Mouse (Mus musculus): ENCODE data around the gene Slc25a26. TPM values are rescaled to one million over a fixed set of nuclear protein-coding genes. Genes with fewer than 3 reads are reported as not detected.

Slc25a26 gene
- polyA plus RNA-seq (2015; fragmentation: Nextera tagmentation; extraction: Ambion mirVana), result 8.1 and 8.7 TPM in 2 replicates

DNA sequence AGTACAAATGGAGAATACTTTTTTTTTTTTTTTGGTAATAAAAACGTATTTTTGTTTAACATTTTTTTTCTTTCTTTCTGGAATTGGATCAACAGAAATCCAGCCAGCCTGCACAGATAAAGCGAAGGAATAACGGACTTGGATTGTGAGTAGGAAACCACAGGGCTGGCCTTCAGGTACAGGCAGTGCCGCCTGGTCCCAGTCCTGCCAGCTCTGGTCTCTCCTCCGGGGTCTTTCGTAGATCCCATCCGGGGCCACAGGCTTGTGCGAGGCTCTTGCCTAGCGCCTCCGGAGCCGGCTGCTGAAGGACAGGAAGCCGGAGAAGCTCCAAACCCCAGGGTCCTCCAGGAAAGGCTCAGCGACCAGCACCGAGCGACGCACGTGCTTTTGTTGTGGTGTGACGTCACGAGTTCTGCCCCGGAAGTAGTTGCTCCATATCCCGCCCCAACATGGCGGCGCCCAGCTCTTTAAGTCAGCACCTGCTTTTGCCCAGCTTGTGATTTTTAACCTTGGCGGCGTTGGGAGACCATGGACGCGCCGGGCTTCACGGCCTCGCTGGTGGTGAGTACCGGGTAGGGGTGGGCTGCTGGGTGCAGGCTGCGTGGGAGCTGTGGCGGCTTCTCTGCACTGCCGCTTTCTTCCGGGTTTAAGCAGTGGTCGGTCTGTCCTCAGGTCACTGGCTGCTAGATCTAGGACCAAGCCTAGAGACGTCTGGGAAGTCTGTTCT is at the start of gene Slc25a26:
Gene Slc25a26 (plus strand): TSS at position 435 of the 727 bp plus-strand sequence.
- H3K4me1 ChIP-seq, result peaks cover 8% of the 10 kb centered on the region
- under 1% methylated on average over 37 of the region's 37 CpGs for whole genome bisulfite sequencing

DNA sequence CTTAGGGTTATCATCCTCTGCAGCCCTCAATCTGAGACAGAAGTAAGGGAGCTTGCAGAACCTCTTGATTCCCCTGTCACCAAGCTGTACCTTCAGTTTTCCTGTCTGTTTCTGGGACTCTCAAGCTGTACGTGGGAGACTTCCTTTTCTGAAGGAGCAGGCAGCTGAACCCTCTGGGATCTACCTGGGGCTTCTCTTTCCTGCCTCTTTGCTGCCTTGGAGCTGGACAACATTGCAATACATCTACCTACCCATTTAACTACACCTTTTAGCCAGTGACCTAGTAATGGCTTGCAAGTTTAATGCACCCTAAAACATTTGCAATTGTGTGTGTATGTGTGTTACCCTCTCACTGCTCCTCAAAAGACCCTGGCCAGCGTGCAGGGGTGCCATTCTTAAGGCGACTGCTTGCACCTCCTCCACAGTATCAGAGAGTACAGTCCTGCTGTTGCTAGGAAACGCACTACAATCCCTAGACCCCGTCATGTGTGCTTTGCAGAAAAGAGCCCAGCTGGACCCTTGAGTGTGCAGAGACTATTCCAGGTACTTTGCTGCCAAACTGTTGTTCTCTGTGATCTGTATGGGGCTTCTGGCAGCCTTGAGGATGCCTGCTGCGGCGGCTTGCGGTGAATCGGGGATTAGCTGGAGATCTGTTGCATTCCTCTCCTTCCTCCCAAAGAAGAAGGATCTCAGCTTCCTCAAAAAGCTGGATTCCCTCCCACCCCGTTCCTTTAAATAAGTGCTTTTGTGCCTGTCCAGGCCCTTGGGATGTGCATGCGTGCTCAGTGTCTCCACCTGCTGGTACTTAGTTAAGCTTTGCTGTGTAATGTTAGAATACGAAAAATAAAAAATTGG is 35.9 kb upstream of the Slc25a26 start:
- H3K4me3 ChIP-seq, result peak overlapping the region; percentile 14
- no peak for ATAC-seq (ENCODE audit: insufficient number of reproducible peaks, insufficient read depth, low FRiP score, low TSS enrichment, low read depth)
- no peaks in the 10 kb centered on the region for H3K27me3 ChIP-seq
- no peak overlapping the region; the same call in 1 of the 2 replicates for H3K27ac ChIP-seq
- whole genome bisulfite sequencing, result 11% methylated on average over 12 of the region's 12 CpGs
- peak overlapping the region; percentile 44 for H3K4me2 ChIP-seq
- no peaks in the 10 kb centered on the region for H3K36me3 ChIP-seq
- no peaks in the 10 kb centered on the region for H3K9me3 ChIP-seq
- peaks cover 8% of the 10 kb centered on the region for H3K4me1 ChIP-seq
- peak overlapping the region; percentile 28; the same call in 1 of the 2 replicates for H3K9ac ChIP-seq

More for the DNA sequence above, at the start of gene Slc25a26:
- Histone ChIP-seq H3K9me3 (no peaks in the 10 kb centered on the region), H3K27me3 (0 out of 2 replicates have a peak, but pooled peaks cover 3% of the 10 kb centered on the region), H3K27ac (peak within 1 kb of the TSS; percentile 29; the same call in 1 of the 2 replicates), H3K4me3 (peak within 1 kb of the TSS; percentile 78), H3K9ac (peak within 1 kb of the TSS; percentile 74), H3K4me2 (peak within 1 kb of the TSS; percentile 80), H3K36me3 (no peaks in the 10 kb centered on the region)
- ATAC-seq (ENCODE audit: insufficient number of reproducible peaks, insufficient read depth, low FRiP score, low TSS enrichment, low read depth), result peak; percentile 80; the same call in 1 of the 2 replicates

DNA sequence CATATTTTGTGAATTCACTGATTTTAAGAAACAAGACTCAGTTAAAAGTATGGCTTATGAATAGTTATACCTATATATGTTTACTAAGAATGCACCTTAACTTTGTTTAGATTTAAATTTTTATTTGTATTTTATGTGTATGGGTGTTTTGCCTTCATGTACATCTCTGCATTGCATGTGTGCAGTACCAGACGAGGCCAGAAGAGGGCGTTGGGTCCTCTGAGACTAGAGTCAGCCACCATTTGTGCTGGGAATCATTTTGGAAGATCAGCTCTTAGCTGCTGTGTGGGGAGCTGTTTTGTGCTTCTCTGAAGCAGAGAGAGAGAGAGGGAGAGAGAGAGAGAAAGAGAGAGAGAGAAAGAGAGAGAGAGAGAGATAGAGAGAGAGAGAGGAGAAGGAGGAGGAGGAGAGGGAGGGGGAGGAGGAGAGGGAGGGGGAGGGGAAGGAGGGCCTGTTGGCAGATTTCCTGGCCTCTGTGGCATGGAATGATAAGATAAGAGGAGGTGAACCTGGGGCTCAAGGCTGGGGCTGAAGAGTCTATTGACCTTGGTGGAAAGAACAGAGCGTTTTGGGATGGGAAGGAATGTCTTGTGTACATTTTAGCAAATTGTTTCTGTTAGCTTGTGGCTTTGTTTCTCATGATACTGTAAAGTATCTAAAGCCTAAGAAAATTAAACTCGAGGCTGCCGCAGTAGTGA is 33.5 kb upstream of the Slc25a26 start:
- no peak for ATAC-seq (ENCODE audit: insufficient number of reproducible peaks, insufficient read depth, low FRiP score, low TSS enrichment, low read depth)

DNA sequence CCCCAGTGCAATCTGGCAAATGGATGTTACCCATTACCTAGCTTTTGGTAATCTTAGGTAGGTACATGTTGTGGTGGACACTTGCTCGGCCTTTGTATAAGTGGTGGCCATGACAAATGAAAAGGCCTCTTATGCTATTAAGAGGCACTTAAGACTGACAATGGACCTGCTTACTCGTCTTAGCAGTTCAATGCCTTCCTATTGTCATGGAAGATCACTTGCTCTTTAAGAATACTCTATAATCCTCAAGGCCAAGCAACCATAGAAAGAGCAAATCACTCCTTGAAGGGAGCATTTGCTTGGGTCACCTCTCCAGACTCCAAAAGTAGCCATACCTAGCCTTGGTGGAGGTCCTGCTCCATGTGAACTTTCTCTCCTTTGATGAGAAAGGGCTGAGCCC is 7.4 kb upstream of the Slc25a26 start:
- no peaks in the 10 kb centered on the region for H3K36me3 ChIP-seq
- no peak for ATAC-seq (ENCODE audit: insufficient number of reproducible peaks, insufficient read depth, low FRiP score, low TSS enrichment, low read depth)
- no peak overlapping the region for H3K27ac ChIP-seq
- H3K4me1 ChIP-seq, result no peaks in the 10 kb centered on the region
- WGBS, result 62% methylated on average over 2 of the region's 2 CpGs
- H3K9me3 ChIP-seq, result no peaks in the 10 kb centered on the region
- no peak overlapping the region for H3K9ac ChIP-seq
- no peak overlapping the region for H3K4me3 ChIP-seq
- no peaks in the 10 kb centered on the region; the same call in 1 of the 2 replicates for H3K27me3 ChIP-seq
- no peak overlapping the region for H3K4me2 ChIP-seq

More for the DNA sequence above, 33.5 kb upstream of the Slc25a26 start:
- no peaks in the 10 kb centered on the region for H3K9me3 ChIP-seq
- no peaks in the 10 kb centered on the region for H3K36me3 ChIP-seq
- no peak overlapping the region for H3K9ac ChIP-seq
- H3K4me2 ChIP-seq, result no peak overlapping the region
- no peaks in the 10 kb centered on the region for H3K27me3 ChIP-seq
- H3K4me3 ChIP-seq, result no peak overlapping the region
- 48% methylated on average over 5 of the region's 5 CpGs for WGBS
- no peak overlapping the region for H3K27ac ChIP-seq
- H3K4me1 ChIP-seq, result peaks cover 13% of the 10 kb centered on the region

DNA sequence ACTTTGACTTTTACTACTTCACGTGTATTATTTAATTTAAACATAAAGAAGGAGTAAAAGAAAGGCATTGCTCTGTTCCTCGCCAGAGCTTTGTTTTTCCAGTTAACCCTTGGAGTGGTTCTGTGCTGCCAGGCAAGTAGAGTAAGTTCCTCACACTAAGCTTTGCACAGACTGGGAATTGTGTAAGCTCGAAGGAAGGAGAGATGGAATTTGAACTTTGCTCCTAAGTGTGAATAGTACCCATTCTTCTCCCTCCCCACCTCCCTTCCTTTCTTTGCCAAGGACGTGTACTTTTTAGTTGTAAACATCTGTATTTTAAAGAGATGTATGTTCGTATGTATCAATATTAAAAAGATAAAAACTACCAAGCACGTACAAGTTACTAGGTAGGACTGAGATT is 3.8 kb downstream of the Slc25a26 start:
- ATAC-seq (ENCODE audit: insufficient number of reproducible peaks, insufficient read depth, low FRiP score, low TSS enrichment, low read depth), result no peak
- 39% methylated on average over 6 of the region's 6 CpGs for WGBS
- Histone ChIP-seq H3K4me2 (no peak overlapping the region), H3K4me3 (no peak overlapping the region), H3K27me3 (no peaks in the 10 kb centered on the region), H3K9ac (no peak overlapping the region), H3K36me3 (no peaks in the 10 kb centered on the region), H3K27ac (no peak overlapping the region), H3K4me1 (peaks cover 8% of the 10 kb centered on the region), H3K9me3 (no peaks in the 10 kb centered on the region)

DNA sequence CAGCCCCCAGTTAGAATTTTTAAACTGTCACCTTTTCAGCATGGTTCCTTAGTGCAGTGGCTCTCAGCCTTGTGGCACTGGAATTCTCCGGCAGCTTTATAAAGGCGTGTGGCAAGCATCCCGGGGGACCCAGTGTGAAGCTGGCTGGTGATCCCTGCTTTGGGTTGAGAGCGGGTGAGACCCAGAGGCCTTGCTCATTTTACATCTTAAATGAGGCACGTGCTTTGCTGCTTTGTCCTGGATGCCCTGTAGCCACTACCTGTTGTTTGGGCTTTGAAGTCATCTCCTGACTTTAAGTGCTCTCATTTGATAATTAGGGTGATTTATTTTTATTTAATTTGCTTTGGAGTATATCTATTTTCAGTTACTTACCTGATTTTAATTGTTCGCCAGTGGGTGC is 7.8 kb downstream of the Slc25a26 start:
- H3K9me3 ChIP-seq, result no peaks in the 10 kb centered on the region
- no peak overlapping the region for H3K9ac ChIP-seq
- no peaks in the 10 kb centered on the region for H3K36me3 ChIP-seq
- no peak overlapping the region for H3K27ac ChIP-seq
- WGBS, result 80% methylated on average over 6 of the region's 6 CpGs
- ATAC-seq (ENCODE audit: insufficient number of reproducible peaks, insufficient read depth, low FRiP score, low TSS enrichment, low read depth), result no peak
- H3K4me1 ChIP-seq, result no peaks in the 10 kb centered on the region
- no peak overlapping the region for H3K4me2 ChIP-seq
- no peak overlapping the region for H3K4me3 ChIP-seq
- H3K27me3 ChIP-seq, result no peaks in the 10 kb centered on the region

DNA sequence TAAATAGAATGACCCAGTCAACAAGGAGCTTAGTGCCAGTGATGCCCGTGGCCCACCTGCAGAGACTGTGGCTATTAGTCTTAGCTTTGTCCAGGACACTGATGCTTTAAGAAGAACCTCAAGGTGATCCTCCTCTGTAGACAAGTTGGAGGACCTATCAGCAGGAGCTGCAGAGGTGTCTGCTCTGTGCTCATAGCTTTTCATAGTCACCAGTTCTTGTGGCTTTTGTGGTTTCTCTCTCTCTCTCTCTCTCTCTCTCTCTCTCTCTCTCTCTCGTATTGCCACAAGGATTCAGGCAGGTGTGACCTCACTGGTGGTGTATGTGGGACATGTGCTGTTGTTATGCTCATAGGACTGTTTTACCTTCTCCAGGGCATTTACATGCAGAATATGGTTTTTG is 8.7 kb downstream of the Slc25a26 start:
- no peak overlapping the region for H3K4me3 ChIP-seq
- no peaks in the 10 kb centered on the region for H3K36me3 ChIP-seq
- no peaks in the 10 kb centered on the region for H3K27me3 ChIP-seq
- no peak overlapping the region for H3K9ac ChIP-seq
- no peaks in the 10 kb centered on the region for H3K9me3 ChIP-seq
- H3K27ac ChIP-seq, result no peak overlapping the region
- H3K4me1 ChIP-seq, result no peaks in the 10 kb centered on the region
- 75% methylated on average over 2 of the region's 2 CpGs for WGBS
- no peak for ATAC-seq (ENCODE audit: insufficient number of reproducible peaks, insufficient read depth, low FRiP score, low TSS enrichment, low read depth)
- H3K4me2 ChIP-seq, result no peak overlapping the region

DNA sequence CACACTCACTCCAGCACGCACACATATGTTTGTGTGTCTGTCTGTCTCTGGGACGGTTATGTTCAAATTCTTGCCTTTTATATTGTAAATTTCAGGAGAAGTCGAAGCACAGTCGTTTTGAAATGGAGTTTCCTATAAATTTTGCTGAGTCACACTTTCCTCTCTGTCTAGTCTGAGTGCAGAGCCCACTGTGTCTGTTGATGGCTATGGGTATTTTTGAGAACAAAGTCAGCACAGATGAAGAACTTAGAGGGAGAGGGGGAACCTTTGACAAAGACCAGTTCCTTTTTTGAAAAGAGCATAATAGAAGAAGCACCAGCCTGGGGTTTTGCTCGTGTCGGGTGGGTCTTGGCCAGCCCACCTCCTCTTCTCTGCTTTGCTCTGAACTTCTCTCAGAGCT is 9.1 kb downstream of the Slc25a26 start:
- Histone ChIP-seq H3K9ac (no peak overlapping the region), H3K9me3 (no peaks in the 10 kb centered on the region), H3K27me3 (no peaks in the 10 kb centered on the region), H3K27ac (no peak overlapping the region), H3K4me1 (no peaks in the 10 kb centered on the region), H3K4me2 (no peak overlapping the region), H3K4me3 (no peak overlapping the region), H3K36me3 (no peaks in the 10 kb centered on the region)
- WGBS, result 85% methylated on average over 6 of the region's 6 CpGs
- ATAC-seq (ENCODE audit: insufficient number of reproducible peaks, insufficient read depth, low FRiP score, low TSS enrichment, low read depth), result no peak

DNA sequence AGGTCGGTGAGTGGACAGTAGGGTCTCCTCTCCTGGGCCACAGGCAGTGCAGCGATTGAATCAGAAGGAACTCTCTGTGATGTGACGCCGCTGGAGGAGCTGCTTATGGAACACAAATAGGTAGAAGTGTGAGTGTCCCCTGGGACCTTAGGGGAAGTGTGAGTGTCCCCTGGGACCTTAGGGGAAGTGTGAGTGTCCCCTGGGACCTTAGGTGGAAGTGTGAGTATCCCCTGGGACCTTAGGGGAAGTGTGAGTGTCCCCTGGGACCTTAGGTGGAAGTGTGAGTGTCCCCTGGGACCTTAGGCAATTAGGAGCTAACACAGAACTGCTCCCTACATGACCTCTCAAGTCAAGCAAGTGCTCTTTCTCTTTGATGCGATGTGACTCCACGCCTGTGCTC is 18.0 kb downstream of the Slc25a26 start:
- no peaks in the 10 kb centered on the region for H3K9me3 ChIP-seq
- H3K27me3 ChIP-seq, result no peaks in the 10 kb centered on the region
- ATAC-seq (ENCODE audit: insufficient number of reproducible peaks, insufficient read depth, low FRiP score, low TSS enrichment, low read depth), result no peak
- no peak overlapping the region for H3K4me2 ChIP-seq
- no peak overlapping the region for H3K4me3 ChIP-seq
- no peaks in the 10 kb centered on the region for H3K4me1 ChIP-seq
- no peak overlapping the region for H3K27ac ChIP-seq
- H3K36me3 ChIP-seq, result no peaks in the 10 kb centered on the region
- WGBS, result 91% methylated on average over 6 of the region's 6 CpGs
- no peak overlapping the region for H3K9ac ChIP-seq

DNA sequence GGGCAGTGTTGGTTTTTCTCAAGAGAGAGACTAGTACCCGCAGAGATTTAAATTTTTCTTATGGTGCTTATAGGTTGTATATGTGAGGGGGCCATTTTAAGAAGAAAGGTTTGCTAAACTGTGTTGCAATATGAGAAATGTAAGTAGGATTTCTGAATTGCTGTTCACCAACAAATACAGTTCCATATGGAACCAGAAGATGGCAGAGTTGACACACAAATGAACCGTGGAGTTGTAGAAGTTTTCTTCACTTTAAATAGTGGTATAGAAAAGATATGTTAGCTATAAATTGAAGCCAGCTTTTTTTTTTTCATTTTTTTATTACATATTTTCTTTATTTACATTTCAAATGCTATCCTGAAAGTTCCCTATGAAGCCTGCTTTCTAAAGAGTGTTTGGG is 24.2 kb downstream of the Slc25a26 start:
- H3K36me3 ChIP-seq, result no peaks in the 10 kb centered on the region
- no peaks in the 10 kb centered on the region for H3K27me3 ChIP-seq
- H3K4me2 ChIP-seq, result no peak overlapping the region
- H3K4me3 ChIP-seq, result no peak overlapping the region
- WGBS, result 25% methylated on average over 2 of the region's 2 CpGs
- H3K4me1 ChIP-seq, result peaks cover 4% of the 10 kb centered on the region; the same call in 1 of the 2 replicates
- ATAC-seq (ENCODE audit: insufficient number of reproducible peaks, insufficient read depth, low FRiP score, low TSS enrichment, low read depth), result no peak
- H3K9ac ChIP-seq, result no peak overlapping the region
- no peaks in the 10 kb centered on the region for H3K9me3 ChIP-seq
- H3K27ac ChIP-seq, result peak overlapping the region; percentile 66; the same call in 1 of the 2 replicates

DNA sequence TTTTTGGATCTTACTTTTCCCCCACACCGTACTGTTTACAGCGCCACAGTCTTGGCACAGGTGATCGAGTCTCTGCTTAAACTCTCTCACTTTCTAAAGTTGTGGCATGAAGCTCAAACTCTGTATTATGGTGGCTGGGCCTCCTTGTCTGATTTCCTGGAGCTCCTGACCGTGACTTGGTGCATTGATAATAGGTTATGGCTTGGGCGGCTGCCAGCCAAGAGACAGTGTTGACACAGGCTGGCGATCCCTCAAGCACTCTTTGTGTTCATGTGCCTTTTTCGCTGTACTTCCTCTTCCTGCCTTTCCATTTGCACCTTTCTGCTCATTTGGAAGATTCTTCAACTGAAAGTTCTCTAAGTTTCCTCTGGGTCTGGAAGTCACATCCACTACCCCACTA is 30.6 kb downstream of the Slc25a26 start:
- no peak overlapping the region for H3K4me3 ChIP-seq
- no peaks in the 10 kb centered on the region for H3K36me3 ChIP-seq
- no peak overlapping the region for H3K9ac ChIP-seq
- 82% methylated on average over 7 of the region's 7 CpGs for WGBS
- H3K9me3 ChIP-seq, result no peaks in the 10 kb centered on the region
- H3K4me1 ChIP-seq, result no peaks in the 10 kb centered on the region
- H3K4me2 ChIP-seq, result no peak overlapping the region
- no peak overlapping the region for H3K27ac ChIP-seq
- ATAC-seq (ENCODE audit: insufficient number of reproducible peaks, insufficient read depth, low FRiP score, low TSS enrichment, low read depth), result no peak
- no peaks in the 10 kb centered on the region for H3K27me3 ChIP-seq

Measured in embryonic facial prominence, embryonic 13.5 days (tissue).